Mouse (Mus musculus) ZHBTc4 (cell line): ENCODE data around the gene Fndc9.

Experiments used
- DNase-seq: peaks from one replicate; pipeline ENCODE4 v3.0.0-alpha.2; 2011; ENCODE audit warnings: low read depth, low spot score

The Fndc9 gene

DNA sequence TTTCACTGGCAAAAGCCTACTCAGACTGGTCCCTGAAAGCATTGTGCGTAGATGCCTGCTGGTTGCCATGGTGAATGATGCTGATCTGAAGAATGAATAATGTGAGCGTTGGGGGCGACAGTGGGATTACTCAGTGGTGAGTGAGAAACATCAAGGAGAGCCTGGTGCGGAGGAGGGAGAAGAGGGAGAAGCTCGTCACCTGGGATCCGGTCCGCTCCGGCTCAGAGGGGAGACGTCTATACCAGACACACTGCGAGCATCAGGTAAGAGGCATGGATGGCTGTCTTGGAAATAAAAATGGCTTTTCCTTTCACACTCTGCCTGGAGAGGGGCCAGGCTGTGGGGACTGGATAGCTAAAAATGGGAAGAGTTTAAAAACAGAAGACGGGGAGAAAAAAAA, at the start of gene Fndc9:
TSS of gene Fndc9 (plus strand) at position 198 of the 400 bp plus-strand sequence.
- no peak for DNase-seq

DNA sequence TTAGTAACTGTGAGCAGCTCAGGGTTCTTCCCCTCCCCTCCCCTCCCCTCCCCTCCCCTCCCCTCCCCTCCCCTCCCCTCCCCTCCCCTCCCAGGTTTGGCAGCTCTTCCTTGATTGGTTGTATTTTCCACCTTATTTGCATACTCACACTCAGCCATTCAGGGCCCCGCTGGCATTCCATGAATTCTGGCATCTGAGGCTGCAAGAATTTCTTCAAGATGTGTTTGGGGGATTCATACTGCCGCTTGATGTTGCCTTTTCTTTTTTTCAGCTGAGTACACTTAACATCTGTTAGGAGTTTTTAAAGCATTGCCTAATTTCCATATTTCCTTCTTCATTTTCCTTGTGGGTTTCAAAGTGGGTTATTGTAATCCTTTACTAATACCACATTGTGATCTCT, 47.0 kb upstream of the Fndc9 start:
- no peak for DNase-seq

GRCm38 (mm10) chr11:46194175-46194574, 41.2 kb upstream of the Fndc9 start:
- DNase-seq = no peak

- DNase-seq = no peak
These were observed 34.7 kb upstream of the Fndc9 start for GRCm38 (mm10) chr11:46200664-46201063.

- DNase-seq = no peak
These were observed 33.4 kb upstream of the Fndc9 start for GRCm38 (mm10) chr11:46201636-46202546.

- no peak for DNase-seq
These were observed 32.8 kb upstream of the Fndc9 start for GRCm38 (mm10) chr11:46202547-46202887.

DNA sequence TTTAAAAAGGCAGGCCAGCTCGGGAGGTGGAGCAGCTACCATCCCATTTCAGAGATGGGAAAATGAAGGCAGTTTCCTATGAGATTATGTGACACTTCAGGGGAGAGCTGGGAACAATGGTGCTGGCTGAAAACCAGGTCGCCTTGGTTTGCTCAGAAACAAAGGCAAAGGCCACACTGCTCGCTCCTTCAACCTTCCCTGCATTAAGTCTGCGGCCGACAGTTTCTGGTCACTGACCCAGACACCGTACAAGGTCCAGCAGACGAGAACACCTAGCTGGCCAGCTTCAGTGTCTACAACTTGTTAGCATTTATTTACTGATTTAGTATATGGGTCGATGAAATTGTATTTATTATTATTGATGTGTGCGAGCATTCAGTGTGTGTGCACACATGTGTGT, 30.5 kb upstream of the Fndc9 start:
- no peak for DNase-seq

DNA sequence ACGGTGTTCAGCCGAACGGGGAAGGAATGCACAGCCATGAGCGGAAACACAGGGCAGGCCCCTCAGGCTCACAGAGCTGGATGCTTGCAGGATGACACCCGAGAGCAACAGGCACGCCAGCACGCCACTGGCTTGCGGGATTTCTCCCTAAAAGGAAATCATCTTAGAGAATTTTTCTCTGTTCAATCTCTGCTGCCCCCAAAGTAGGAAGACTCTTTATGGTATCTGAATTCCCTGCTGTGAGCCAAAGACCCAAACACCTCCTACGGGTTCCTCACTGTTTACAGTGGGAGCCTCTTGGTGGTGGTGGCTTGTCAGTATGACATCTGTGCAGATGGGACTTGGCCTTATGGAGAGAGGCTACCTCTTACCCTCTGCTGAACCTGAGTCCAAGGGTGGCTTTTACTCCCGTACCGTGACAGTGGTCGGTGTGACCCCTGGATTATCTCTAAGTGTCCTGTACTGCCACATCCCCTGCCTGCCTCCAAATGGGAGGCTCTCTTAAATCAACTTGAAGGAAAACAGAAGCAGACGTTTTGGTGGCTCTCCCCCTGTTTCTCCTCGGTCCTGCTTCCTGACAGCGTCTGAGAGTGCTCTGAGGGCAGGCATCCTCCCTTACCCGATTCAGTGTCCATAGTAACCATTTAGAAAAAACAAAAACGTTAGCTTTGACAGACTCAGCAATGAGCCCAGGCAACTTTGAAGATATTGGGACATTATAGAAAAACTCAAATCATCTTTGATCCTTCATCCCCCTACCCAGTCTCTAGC, 29.5 kb upstream of the Fndc9 start:
- DNase-seq = no peak

- DNase-seq = no peak
These were observed 25.4 kb upstream of the Fndc9 start for GRCm38 (mm10) chr11:46209884-46210283.

- DNase-seq = no peak
These were observed 23.5 kb upstream of the Fndc9 start for GRCm38 (mm10) chr11:46211858-46212257.

GRCm38 (mm10) chr11:46213844-46214243, 21.5 kb upstream of the Fndc9 start:
- DNase-seq = no peak

DNA sequence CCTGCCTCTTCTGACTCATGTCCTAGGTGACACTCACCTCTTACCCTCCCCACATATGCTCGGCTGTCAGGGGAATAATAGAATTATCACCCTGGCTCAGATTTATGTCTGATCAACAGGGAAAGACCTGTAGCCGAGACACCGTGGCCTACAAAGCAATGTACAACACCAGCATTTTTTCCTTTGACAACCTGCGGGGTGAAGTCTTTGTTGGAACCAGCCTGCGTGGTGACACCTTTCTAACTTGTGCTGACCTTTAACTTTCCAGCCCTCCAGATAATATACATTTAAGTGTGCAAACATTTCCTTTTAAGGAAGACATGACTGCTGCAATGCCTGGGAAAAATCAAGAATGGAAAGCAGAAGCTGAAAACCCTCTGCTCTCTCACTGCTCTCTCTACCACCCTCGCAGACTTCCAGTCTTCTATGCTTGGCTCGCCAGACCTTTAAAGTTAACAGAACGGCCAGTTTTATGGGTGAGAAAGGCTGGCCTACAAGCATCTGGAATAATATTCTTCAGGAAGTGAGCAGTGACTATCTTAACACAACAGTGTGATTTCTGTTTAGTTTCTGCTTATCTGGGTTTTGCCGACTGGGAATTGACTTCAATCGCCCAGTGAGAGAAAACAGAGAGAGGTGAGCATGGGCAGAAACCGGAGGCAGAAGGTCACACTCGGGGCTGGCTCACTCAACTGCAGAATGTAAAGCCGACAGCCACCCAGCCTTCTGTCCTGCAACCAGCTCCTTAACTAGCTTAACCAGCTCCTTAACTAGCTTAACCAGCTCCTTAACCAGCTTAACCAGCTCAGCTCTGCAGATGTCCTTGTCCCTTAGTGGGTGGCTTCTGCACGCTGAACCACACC, 20.7 kb upstream of the Fndc9 start:
- DNase-seq = no peak

DNA sequence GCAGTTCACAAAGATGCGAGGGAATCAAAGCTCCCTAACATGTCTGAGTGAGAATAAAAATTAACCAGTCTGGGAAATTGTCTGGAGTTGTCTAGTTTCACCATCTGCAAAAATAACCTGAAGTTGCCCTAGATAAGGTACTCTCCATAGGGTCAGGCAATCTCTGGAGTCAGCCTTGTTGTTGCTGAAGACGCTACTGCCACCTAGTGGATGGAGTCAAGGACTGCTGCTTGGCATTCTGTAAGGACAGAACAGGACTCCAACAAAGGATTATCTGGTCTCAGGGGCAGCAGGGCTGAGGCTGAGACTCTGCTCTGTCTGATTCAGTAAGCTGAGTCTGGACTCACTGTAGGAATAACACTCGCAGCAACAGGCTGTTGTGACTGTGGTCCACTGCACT, 20.0 kb upstream of the Fndc9 start:
- DNase-seq = peak; percentile 92

DNA sequence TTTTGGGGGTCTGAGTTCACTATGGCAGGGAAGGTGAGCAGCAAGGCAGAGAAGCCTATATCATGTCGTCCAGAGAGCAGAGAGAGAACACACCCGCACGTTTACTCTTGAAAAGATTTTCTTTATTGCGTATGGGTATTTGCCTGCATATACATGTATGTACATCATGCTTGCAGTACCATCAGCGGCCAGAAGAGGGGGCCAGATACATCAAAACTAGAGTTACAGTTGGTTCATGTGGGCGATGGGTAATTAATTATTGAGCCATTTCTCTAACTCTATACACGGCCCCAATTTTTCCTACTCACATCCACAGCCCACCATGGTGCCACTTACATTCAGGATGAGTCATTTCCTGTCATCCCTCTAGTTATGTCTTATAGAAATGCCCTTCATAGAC, 18.7 kb upstream of the Fndc9 start:
- DNase-seq = peak; percentile 81

- peak; percentile 68 for DNase-seq
These were observed 17.6 kb upstream of the Fndc9 start for GRCm38 (mm10) chr11:46217686-46218085.

DNA sequence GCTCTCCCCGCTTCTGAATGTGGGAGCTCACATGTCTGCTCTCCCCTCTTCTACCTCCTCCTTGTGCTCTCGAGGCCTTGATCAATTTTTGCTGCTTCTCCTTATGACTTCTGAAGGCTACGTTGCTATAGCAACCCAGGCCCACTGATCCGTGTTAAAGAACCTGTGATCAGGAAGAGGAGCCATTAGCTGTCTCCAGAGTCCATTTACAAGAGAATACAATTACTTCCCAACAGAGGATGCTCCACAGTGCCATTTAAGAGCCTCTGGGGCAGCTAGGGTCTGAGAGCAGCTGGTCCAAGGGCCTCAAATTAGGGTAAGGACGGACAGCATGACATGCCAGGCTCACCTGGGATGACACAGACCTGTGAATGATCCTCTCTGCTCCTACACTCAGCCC, 16.7 kb upstream of the Fndc9 start:
- DNase-seq = peak; percentile 69

- no peak for DNase-seq
These were observed 16.0 kb upstream of the Fndc9 start for GRCm38 (mm10) chr11:46219380-46219779.

DNA sequence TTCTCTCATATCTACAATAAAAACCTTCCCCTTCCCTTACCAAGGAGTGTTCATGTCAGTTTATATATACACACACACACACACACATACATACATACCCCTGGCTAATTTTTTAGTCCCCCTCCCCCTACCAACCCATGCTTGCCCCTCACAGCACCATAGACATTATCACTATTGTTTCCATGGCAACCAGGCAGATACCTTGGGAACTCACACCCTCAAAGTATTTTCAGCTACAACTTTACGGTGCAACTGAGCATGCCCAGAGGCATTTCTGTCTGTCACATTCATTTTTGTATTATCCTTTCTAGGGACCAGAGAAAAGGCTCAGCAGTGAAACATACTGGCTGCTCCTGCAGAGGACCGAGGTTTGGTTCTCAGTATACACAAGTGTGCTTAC, 15.1 kb upstream of the Fndc9 start:
- DNase-seq = no peak

- peak; percentile 51 for DNase-seq
These were observed 11.8 kb upstream of the Fndc9 start for GRCm38 (mm10) chr11:46223575-46223974.

DNA sequence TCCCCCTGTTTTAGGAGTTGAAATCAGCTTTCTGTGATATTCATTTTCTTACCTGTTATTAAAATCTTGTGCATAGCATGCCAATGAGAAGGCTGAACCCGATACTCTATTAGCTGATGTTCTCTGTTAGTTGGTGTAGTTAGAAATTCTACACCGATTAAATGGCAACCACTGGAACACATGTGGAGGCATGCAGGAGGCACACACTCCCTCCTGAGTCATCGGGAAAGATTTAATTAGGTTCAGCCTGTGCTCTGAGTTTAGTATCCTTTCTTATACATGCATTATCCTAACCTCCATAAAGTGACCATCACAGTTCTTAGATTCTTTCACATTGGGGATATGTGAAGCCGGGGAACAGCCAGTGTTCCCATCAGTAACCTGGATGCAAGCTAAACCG, 10.0 kb upstream of the Fndc9 start:
- DNase-seq = no peak

- peak; percentile 36 for DNase-seq
These were observed 5.1 kb upstream of the Fndc9 start for GRCm38 (mm10) chr11:46230184-46230583.

DNA sequence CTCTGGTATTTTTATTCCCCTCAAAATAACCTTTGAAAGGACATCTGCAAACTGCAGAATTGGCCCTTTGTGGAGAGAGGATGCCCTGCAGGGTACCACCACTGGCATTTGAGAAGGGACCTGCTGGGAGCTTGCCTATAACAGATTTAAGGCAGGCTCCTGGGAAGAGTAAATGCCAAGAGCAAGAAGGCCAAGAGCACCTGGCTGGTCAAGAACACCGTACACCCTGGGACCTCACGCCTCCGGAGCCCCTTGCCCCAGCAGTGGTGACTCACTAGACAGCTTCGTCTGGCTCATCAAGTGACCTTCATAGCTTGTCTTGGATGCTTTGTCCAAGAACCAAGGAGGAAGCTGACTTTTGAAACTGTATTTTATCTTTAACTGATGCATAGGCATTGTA, 2.5 kb upstream of the Fndc9 start:
- no peak for DNase-seq
